Comparison of ENCODE assay signal across 13 mouse cellular contexts in genomic region chr5:67831293-67832147, GRCm38 (mm10). TPM values are rescaled to one million over a fixed set of nuclear protein-coding genes. Genes with fewer than 3 reads are reported as not detected.
DNase-seq lines count a peak whose midpoint lies in the region; ATAC-seq and TF ChIP-seq lines count a peak whose summit lies in the region.
"Had no signal": no experiment of that assay in that cellular context is flagged by ENCODE, and none has a peak within 500 bp of the region (broad histone marks: within the 10 kb centered on the region; RNA-seq: fewer than 3 reads in every experiment).

No protein-coding gene starts in this region.

- H3K9ac ChIP-seq in limb, embryonic 11.5 days (ENCODE audit: low read length) = no peak overlapping the region
- peak overlapping the region; percentile 22; the same call in 1 of the 2 replicates for H3K9ac ChIP-seq in MEL (ENCODE audit: control insufficient read depth, low read depth, low read length, poor library complexity, severe bottlenecking)
- no peak overlapping the region for H3K9ac ChIP-seq in intestine, postnatal 0 days (ENCODE audit: low read depth, low read length)
- H3K9ac ChIP-seq: forebrain, postnatal 0 days; lung, embryonic 15.5 days; midbrain, embryonic 15.5 days had no signal

- peak; percentile 52 to 75 for TF ChIP-seq EP300 in MEL (IDR thresholded peaks at IDR 0.05; ENCODE audit: low read depth in 1 of 2, low read length in 2 of 2)

- peaks cover 20% of the 10 kb centered on the region for H3K79me2 ChIP-seq in MEL (ENCODE audit: control insufficient read depth, insufficient read depth, low read length, poor library complexity)

- H3K4me2 ChIP-seq in limb, embryonic 11.5 days (ENCODE audit: low read depth, severe bottlenecking) = no peak overlapping the region
- H3K4me2 ChIP-seq in intestine, postnatal 0 days (replicated peaks; ENCODE audit: low read depth) = no peak overlapping the region
- H3K4me2 ChIP-seq: lung, embryonic 15.5 days; midbrain, embryonic 15.5 days had no signal

- TF ChIP-seq POLR2A in MEL (IDR thresholded peaks at IDR 0.05; ENCODE audit: control insufficient read depth in 1 of 2, insufficient read depth in 1 of 2, low read depth in 1 of 2, low read length in 2 of 2, poor library complexity in 1 of 2) = no peak

- H3K27ac ChIP-seq in limb, embryonic 11.5 days (replicated peaks; ENCODE audit: low read depth, low read length) = no peak overlapping the region
- no peak overlapping the region for H3K27ac ChIP-seq in limb, embryonic 10.5 days
- H3K27ac ChIP-seq in MEL (ENCODE audit: control insufficient read depth, low read depth, low read length) = peak overlapping the region; percentile 59
- no peak overlapping the region for H3K27ac ChIP-seq in intestine, postnatal 0 days (ENCODE audit: low read depth, low read length)
- H3K27ac ChIP-seq: lung, embryonic 15.5 days; midbrain, embryonic 15.5 days had no signal

- ATAC-seq in limb, embryonic 11.5 days (ENCODE audit: insufficient number of reproducible peaks, low FRiP score, low TSS enrichment, low read depth) = no peak
- peak; percentile 64 for ATAC-seq in intestine, postnatal 0 days
- ATAC-seq: forebrain, postnatal 0 days; midbrain, embryonic 15.5 days had no signal

- no peaks in the 10 kb centered on the region for H3K27me3 ChIP-seq in limb, embryonic 11.5 days (ENCODE audit: control insufficient read depth, insufficient read depth, low read length)
- H3K27me3 ChIP-seq in limb, embryonic 10.5 days (ENCODE audit: low read depth, poor library complexity, severe bottlenecking) = no peaks in the 10 kb centered on the region
- no peaks in the 10 kb centered on the region for H3K27me3 ChIP-seq in MEL (ENCODE audit: control insufficient read depth in 1 of 2, insufficient read depth in 2 of 2, low read length in 2 of 2)
- no peaks in the 10 kb centered on the region for H3K27me3 ChIP-seq in intestine, postnatal 0 days (replicated peaks; ENCODE audit: control insufficient read depth, insufficient read depth, low read length)
- H3K27me3 ChIP-seq: lung, embryonic 15.5 days; midbrain, embryonic 15.5 days had no signal

- H3K4me1 ChIP-seq in limb, embryonic 11.5 days (ENCODE audit: control insufficient read depth, insufficient read depth, low read length) = no peaks in the 10 kb centered on the region
- H3K4me1 ChIP-seq in limb, embryonic 10.5 days = 0 out of 2 replicates have a peak, but pooled peaks cover 3% of the 10 kb centered on the region
- peaks cover 8 to 16% of the 10 kb centered on the region in 2 experiments for H3K4me1 ChIP-seq in MEL (ENCODE audit: control insufficient read depth in 1 of 2, insufficient read depth in 2 of 2, low read length in 2 of 2)
- H3K4me1 ChIP-seq in intestine, postnatal 0 days (replicated peaks; ENCODE audit: control insufficient read depth, insufficient read depth, low read length) = no peaks in the 10 kb centered on the region
- H3K4me1 ChIP-seq: midbrain, embryonic 15.5 days had no signal

- no peak for TF ChIP-seq RAD21 in MEL (IDR thresholded peaks at IDR 0.05; ENCODE audit: low read depth, low read length)

- WGBS in limb, embryonic 11.5 days = 82% methylated on average over 10 of the region's 10 CpGs
- WGBS in limb, embryonic 10.5 days = 82% methylated on average over 10 of the region's 10 CpGs
- WGBS in intestine, postnatal 0 days = 63% methylated on average over 10 of the region's 10 CpGs

- H3K4me3 ChIP-seq in limb, embryonic 11.5 days (ENCODE audit: low read depth, low read length) = no peak overlapping the region
- H3K4me3 ChIP-seq in limb, embryonic 10.5 days = no peak overlapping the region
- H3K4me3 ChIP-seq in MEL (ENCODE audit: control insufficient read depth in 1 of 2, insufficient read depth in 1 of 2, low read depth in 2 of 2, low read length in 2 of 2) = no peak overlapping the region
- no peak overlapping the region for H3K4me3 ChIP-seq in intestine, postnatal 0 days (ENCODE audit: low read depth, low read length)
- H3K4me3 ChIP-seq: lung, embryonic 15.5 days; midbrain, embryonic 15.5 days had no signal

- H3K9me3 ChIP-seq in limb, embryonic 11.5 days (ENCODE audit: control insufficient read depth, low read length) = no peaks in the 10 kb centered on the region
- H3K9me3 ChIP-seq in limb, embryonic 10.5 days (replicated peaks) = no peaks in the 10 kb centered on the region
- H3K9me3 ChIP-seq in MEL (replicated peaks; ENCODE audit: insufficient read depth, low read length) = no peaks in the 10 kb centered on the region
- H3K9me3 ChIP-seq in intestine, postnatal 0 days (ENCODE audit: control insufficient read depth) = no peaks in the 10 kb centered on the region
- H3K9me3 ChIP-seq: lung, embryonic 15.5 days; midbrain, embryonic 15.5 days had no signal

- peak; percentile 12 for DNase-seq in limb, embryonic 11.5 days (ENCODE audit: low spot score)
- no peak for DNase-seq in limb, embryonic 10.5 days (ENCODE audit: low spot score)
- DNase-seq in MEL (ENCODE audit: low read depth, low spot score) = peak; percentile 91
- DNase-seq in naive thymus-derived CD4-positive, alpha-beta T cell, adult 2 months (ENCODE audit: low read depth) = peak; percentile 48
- no peak for DNase-seq in ovary, postnatal 14 days (ENCODE audit: low spot score)
- no peak for DNase-seq in cerebellum, adult 11-12 months
- DNase-seq in cerebellum, postnatal 25 days = no peak
- DNase-seq: adrenal gland, adult 8-10 months; cerebellum, adult 18-20 months; forebrain, postnatal 0 days had no signal

- no peaks in the 10 kb centered on the region for H3K36me3 ChIP-seq in limb, embryonic 11.5 days (ENCODE audit: control insufficient read depth, insufficient read depth, low read length)
- H3K36me3 ChIP-seq in limb, embryonic 10.5 days = no peaks in the 10 kb centered on the region
- peaks cover 0 to 15% of the 10 kb centered on the region in 2 experiments; a peak in 3 of 4 replicates for H3K36me3 ChIP-seq in MEL (ENCODE audit: control insufficient read depth in 1 of 2, insufficient read depth in 2 of 2, low read length in 2 of 2)
- H3K36me3 ChIP-seq in intestine, postnatal 0 days (ENCODE audit: control insufficient read depth, insufficient read depth) = no peaks in the 10 kb centered on the region
- H3K36me3 ChIP-seq: midbrain, embryonic 15.5 days had no signal

- no peak for TF ChIP-seq CTCF in MEL (IDR thresholded peaks at IDR 0.05 in 2 of 3, conservative IDR thresholded peaks at IDR 0.05 in 1 of 3; ENCODE audit: control insufficient read depth in 1 of 3, insufficient read depth in 1 of 3, low read depth in 2 of 3, low read length in 3 of 3, poor library complexity in 1 of 3, severe bottlenecking in 1 of 3)
- no peak for TF ChIP-seq CTCF in intestine, postnatal 0 days (IDR thresholded peaks at IDR 0.05; ENCODE audit: low read depth)

TF ChIP-seq in MEL, 35 proteins besides CTCF, POLR2A, EP300 and RAD21:
- TF ChIP-seq ZC3H11A (IDR thresholded peaks at IDR 0.05; ENCODE audit: low read depth, low read length) (no peak), POLR2AphosphoS5 (IDR thresholded peaks at IDR 0.05; ENCODE audit: borderline replicate concordance, low read depth, low read length) (no peak), SIN3A (IDR thresholded peaks at IDR 0.05; ENCODE audit: low read length) (peak; percentile 73), GABPA (IDR thresholded peaks at IDR 0.05; ENCODE audit: low read depth, low read length) (no peak), ZMIZ1 (IDR thresholded peaks at IDR 0.05; ENCODE audit: low read depth, low read length) (no peak), NELFE (IDR thresholded peaks at IDR 0.05; ENCODE audit: low read depth, low read length) (no peak), E2F4 (IDR thresholded peaks at IDR 0.05; ENCODE audit: borderline replicate concordance, low read depth, low read length) (no peak), ETS1 (IDR thresholded peaks at IDR 0.05; ENCODE audit: low read depth, low read length) (peak; percentile 64; the same call in 1 of the 2 replicates), POLR2AphosphoS2 (IDR thresholded peaks at IDR 0.05; ENCODE audit: low read length) (no peak), GATA1 (IDR thresholded peaks at IDR 0.05; ENCODE audit: low read depth, low read length) (peak; percentile 66), KAT2A (conservative IDR thresholded peaks at IDR 0.05; ENCODE audit: low read depth, low read length) (no peak), USF1 (IDR thresholded peaks at IDR 0.05; ENCODE audit: low read depth, low read length) (peak; percentile 71), MAX (IDR thresholded peaks at IDR 0.05; ENCODE audit: low read length) (no peak; the same call in 1 of the 2 replicates), MXI1 (IDR thresholded peaks at IDR 0.05; ENCODE audit: low read depth, low read length) (peak; percentile 76), TAL1 (IDR thresholded peaks at IDR 0.05; ENCODE audit: low read length) (peak; percentile 76), NRF1 (IDR thresholded peaks at IDR 0.05; ENCODE audit: insufficient read depth, low read depth, low read length, poor library complexity, severe bottlenecking) (no peak), TCF12 (IDR thresholded peaks at IDR 0.05; ENCODE audit: low read depth, low read length) (peak; percentile 77), BHLHE40 (IDR thresholded peaks at IDR 0.05; ENCODE audit: borderline replicate concordance, low read depth, low read length) (peak; percentile 69; the same call in 1 of the 2 replicates)

RNA-seq across cellular contexts. Expression of gene Atp8a1, which starts 15.7 kb away (rescaled TPM):
- polyA plus RNA-seq in limb, embryonic 11.5 days (2014; fragmentation: Nextera tagmentation; extraction: Ambion mirVana) = 5.7 and 7.7 TPM in 2 replicates
- 5.0 and 5.5 TPM in 2 replicates for polyA plus RNA-seq in limb, embryonic 10.5 days (2016; fragmentation: Nextera tagmentation; extraction: Ambion mirVana)
- total RNA-seq in MEL (2012; rRNA removed) = 22.1 and 27.0 TPM in 2 replicates
- 10 to 100 TPM in 1 of 2 experiments, not detected in 1; 18.2 TPM for polyA plus RNA-seq in MEL (2012; ENCODE audit: insufficient read depth in 1 of 2, insufficient read length in 2 of 2, low read depth in 1 of 2, low replicate concordance in 2 of 2, missing spikeins in 1 of 2)
- polyA plus RNA-seq in intestine, postnatal 0 days (2015; fragmentation: Nextera tagmentation; extraction: Ambion mirVana) = 7.8 and 9.1 TPM in 2 replicates

Comparison
In these comparisons a context has a peak if more than half of its experiments do, and no peak if none do; other contexts are left out.
1. DNase-seq: peak in limb, embryonic 11.5 days (single experiment), MEL (single experiment) and naive thymus-derived CD4-positive, alpha-beta T cell, adult 2 months (single experiment); none in limb, embryonic 10.5 days (single experiment), ovary, postnatal 14 days (single experiment), cerebellum, adult 11-12 months (single experiment) and cerebellum, postnatal 25 days (0 of 2).